ENCODE assay signal across 9 mouse cellular contexts in the genomic region with DNA sequence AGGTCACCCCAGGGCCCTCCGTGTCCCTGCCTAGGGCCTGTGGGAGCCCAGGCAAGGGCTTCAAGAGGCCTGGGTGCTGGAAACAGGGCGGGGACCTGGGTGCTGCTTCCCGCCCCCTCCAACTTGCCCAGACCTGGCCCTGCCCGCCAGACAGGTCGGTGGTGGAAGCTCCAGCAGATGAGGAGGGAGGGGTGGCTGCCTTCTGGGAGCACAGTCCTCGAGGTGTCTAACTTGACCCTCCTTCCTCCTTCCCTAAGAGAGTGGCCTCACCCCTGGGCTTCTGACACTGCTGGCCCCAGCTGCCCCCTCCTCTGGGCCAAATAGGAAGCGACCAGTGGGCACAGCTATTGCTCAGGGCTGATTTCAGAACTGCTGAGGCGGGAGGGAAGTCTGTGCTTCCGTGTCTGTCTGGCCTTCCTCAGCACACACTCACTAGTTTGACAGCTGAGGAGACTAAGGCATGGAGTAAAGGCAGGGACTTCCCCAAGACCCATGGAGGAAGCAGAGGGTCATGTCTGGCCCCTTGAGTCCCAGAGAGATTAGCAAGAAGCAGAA. TPM values are rescaled to one million over a fixed set of nuclear protein-coding genes. Genes with fewer than 3 reads are reported as not detected.
A peak's percentile ranks its signal among the peaks of the same experiment; 100 is the strongest.
DNase-seq lines count a peak whose midpoint lies in the region; ATAC-seq and TF ChIP-seq lines count a peak whose summit lies in the region.
"Had no signal": no experiment of that assay in that cellular context is flagged by ENCODE, and none has a peak within 500 bp of the region (broad histone marks: within the 10 kb centered on the region; RNA-seq: fewer than 3 reads in every experiment).

A gene (minus strand): TSS at position 175 of the 555 bp plus-strand sequence.

- TF ChIP-seq POLR2A in MEL (IDR thresholded peaks at IDR 0.05; ENCODE audit: control insufficient read depth in 1 of 2, insufficient read depth in 1 of 2, low read depth in 1 of 2, low read length in 2 of 2, poor library complexity in 1 of 2): peak; percentile 35 to 40; a peak in 1 of 4 replicates

- no peak within 1 kb of the TSS for H3K4me2 ChIP-seq in hindbrain, embryonic 14.5 days (replicated peaks)
- no peak within 1 kb of the TSS for H3K4me2 ChIP-seq in hindbrain, embryonic 11.5 days (replicated peaks; ENCODE audit: low read depth, low read length)
- 0 out of 2 replicates have a peak within 1 kb of the TSS, but pooled peaks have one; percentile 2 for H3K4me2 ChIP-seq in hindbrain, postnatal 0 days (ENCODE audit: low read depth, low read length)

- H3K4me1 ChIP-seq in hindbrain, embryonic 14.5 days (replicated peaks; ENCODE audit: control insufficient read depth, insufficient read depth, low read length): no peaks in the 10 kb centered on the region
- H3K4me1 ChIP-seq in hindbrain, embryonic 11.5 days (replicated peaks; ENCODE audit: control insufficient read depth, insufficient read depth, low read length): 0 out of 2 replicates have a peak, but pooled peaks cover 2% of the 10 kb centered on the region
- peaks cover 4 to 27% of the 10 kb centered on the region in 2 experiments for H3K4me1 ChIP-seq in MEL (ENCODE audit: control insufficient read depth in 1 of 2, insufficient read depth in 2 of 2, low read length in 2 of 2)
- no peaks in the 10 kb centered on the region for H3K4me1 ChIP-seq in hindbrain, postnatal 0 days (ENCODE audit: insufficient read depth, low read length)

- no peak for TF ChIP-seq EP300 in MEL (IDR thresholded peaks at IDR 0.05; ENCODE audit: low read depth in 1 of 2, low read length in 2 of 2)

- TF ChIP-seq CTCF in MEL (IDR thresholded peaks at IDR 0.05 in 2 of 3, conservative IDR thresholded peaks at IDR 0.05 in 1 of 3; ENCODE audit: control insufficient read depth in 1 of 3, insufficient read depth in 1 of 3, low read depth in 2 of 3, low read length in 3 of 3, poor library complexity in 1 of 3, severe bottlenecking in 1 of 3): 0 out of 6 replicates have a peak, but pooled peaks of 1 of the 3 experiments have one; percentile 5
- no peak for TF ChIP-seq CTCF in hindbrain, postnatal 0 days (IDR thresholded peaks at IDR 0.05; ENCODE audit: low read depth)

- peaks cover 6% of the 10 kb centered on the region; the same call in 1 of the 2 replicates for H3K36me3 ChIP-seq in hindbrain, embryonic 14.5 days (replicated peaks; ENCODE audit: control insufficient read depth, insufficient read depth)
- no peaks in the 10 kb centered on the region for H3K36me3 ChIP-seq in hindbrain, embryonic 11.5 days (ENCODE audit: control insufficient read depth, insufficient read depth, low read length)
- peaks cover 0 to 13% of the 10 kb centered on the region in 2 experiments; a peak in 2 of 4 replicates for H3K36me3 ChIP-seq in MEL (ENCODE audit: control insufficient read depth in 1 of 2, insufficient read depth in 2 of 2, low read length in 2 of 2)
- peaks cover 7% of the 10 kb centered on the region; the same call in 1 of the 2 replicates for H3K36me3 ChIP-seq in hindbrain, postnatal 0 days (ENCODE audit: insufficient read depth, low read length)

- peaks cover 11% of the 10 kb centered on the region for H3K79me2 ChIP-seq in MEL (ENCODE audit: control insufficient read depth, insufficient read depth, low read length, poor library complexity)

- H3K27ac ChIP-seq in hindbrain, embryonic 14.5 days: no peak within 1 kb of the TSS
- no peak within 1 kb of the TSS for H3K27ac ChIP-seq in hindbrain, embryonic 11.5 days (ENCODE audit: low read depth, low read length)
- peak within 1 kb of the TSS; percentile 96 for H3K27ac ChIP-seq in MEL (ENCODE audit: control insufficient read depth, low read depth, low read length)
- H3K27ac ChIP-seq in hindbrain, postnatal 0 days: no peak within 1 kb of the TSS

- WGBS in hindbrain, embryonic 14.5 days: 30% methylated on average over 9 of the region's 9 CpGs
- 21% methylated on average over 9 of the region's 9 CpGs for WGBS in hindbrain, embryonic 11.5 days
- 32% methylated on average over 9 of the region's 9 CpGs for WGBS in hindbrain, postnatal 0 days

- no peak for ATAC-seq in hindbrain, embryonic 14.5 days (ENCODE audit: low FRiP score)
- ATAC-seq in hindbrain, embryonic 11.5 days (ENCODE audit: low FRiP score): no peak
- peak; percentile 46; the same call in 1 of the 2 replicates for ATAC-seq in hindbrain, postnatal 0 days
- no peak for ATAC-seq in cerebellum, adult (ENCODE audit: insufficient number of reproducible peaks, low FRiP score, low TSS enrichment)

- no peaks in the 10 kb centered on the region for H3K9me3 ChIP-seq in hindbrain, embryonic 14.5 days (ENCODE audit: control insufficient read depth, low read length)
- no peaks in the 10 kb centered on the region for H3K9me3 ChIP-seq in hindbrain, embryonic 11.5 days (ENCODE audit: control insufficient read depth, low read length)
- no peaks in the 10 kb centered on the region for H3K9me3 ChIP-seq in MEL (replicated peaks; ENCODE audit: insufficient read depth, low read length)
- H3K9me3 ChIP-seq in hindbrain, postnatal 0 days (ENCODE audit: low read length): no peaks in the 10 kb centered on the region

- no peak for TF ChIP-seq RAD21 in MEL (IDR thresholded peaks at IDR 0.05; ENCODE audit: low read depth, low read length)

- no peak within 1 kb of the TSS for H3K4me3 ChIP-seq in hindbrain, embryonic 14.5 days (replicated peaks; ENCODE audit: low read length)
- no peak within 1 kb of the TSS for H3K4me3 ChIP-seq in hindbrain, embryonic 11.5 days (ENCODE audit: low read depth, low read length)
- H3K4me3 ChIP-seq in MEL (ENCODE audit: control insufficient read depth in 1 of 2, insufficient read depth in 1 of 2, low read depth in 2 of 2, low read length in 2 of 2): peak within 1 kb of the TSS; percentile 80 to 87
- H3K4me3 ChIP-seq in hindbrain, postnatal 0 days (ENCODE audit: low read length): no peak within 1 kb of the TSS
- H3K4me3 ChIP-seq: myocyte had no signal

- DNase-seq in hindbrain, embryonic 14.5 days (ENCODE audit: low spot score): no peak
- no peak for DNase-seq in hindbrain, embryonic 11.5 days (ENCODE audit: low spot score)
- DNase-seq in MEL (ENCODE audit: low read depth, low spot score): peak; percentile 82
- no peak for DNase-seq in hindbrain, postnatal 0 days (ENCODE audit: low spot score)
- peak; percentile 69 for DNase-seq in lung, postnatal 36 days
- DNase-seq in gastrocnemius, adult 18-20 months (ENCODE audit: low spot score): no peak
- no peak for DNase-seq in frontal cortex, adult 2 months (ENCODE audit: extremely low spot score in 1 of 2, low spot score in 1 of 2)

- 0 out of 2 replicates have a peak, but pooled peaks cover 6% of the 10 kb centered on the region for H3K27me3 ChIP-seq in hindbrain, embryonic 14.5 days (ENCODE audit: control insufficient read depth, insufficient read depth, low read length)
- H3K27me3 ChIP-seq in hindbrain, embryonic 11.5 days (ENCODE audit: control insufficient read depth, insufficient read depth, low read length): peaks cover 8% of the 10 kb centered on the region; the same call in 1 of the 2 replicates
- H3K27me3 ChIP-seq in MEL (ENCODE audit: control insufficient read depth in 1 of 2, insufficient read depth in 2 of 2, low read length in 2 of 2): no peaks in the 10 kb centered on the region
- no peaks in the 10 kb centered on the region for H3K27me3 ChIP-seq in hindbrain, postnatal 0 days (ENCODE audit: insufficient read depth, low read length)

- H3K9ac ChIP-seq in hindbrain, embryonic 14.5 days: 0 out of 2 replicates have a peak within 1 kb of the TSS, but pooled peaks have one; percentile 5
- no peak within 1 kb of the TSS for H3K9ac ChIP-seq in hindbrain, embryonic 11.5 days (ENCODE audit: low read depth, low read length)
- peak within 1 kb of the TSS; percentile 89 for H3K9ac ChIP-seq in MEL (ENCODE audit: control insufficient read depth, low read depth, low read length, poor library complexity, severe bottlenecking)
- no peak within 1 kb of the TSS for H3K9ac ChIP-seq in hindbrain, postnatal 0 days (replicated peaks; ENCODE audit: low read length)

TF ChIP-seq in MEL, 35 proteins besides CTCF, POLR2A, EP300 and RAD21 (continues in another document):
- TF ChIP-seq JUND (IDR thresholded peaks at IDR 0.05; ENCODE audit: low read depth, low read length): no peak
- no peak; the same call in 1 of the 2 replicates for TF ChIP-seq POLR2AphosphoS2 (IDR thresholded peaks at IDR 0.05; ENCODE audit: low read length)
- 0 out of 2 replicates have a peak, but pooled peaks have one; percentile 4 for TF ChIP-seq ETS1 (IDR thresholded peaks at IDR 0.05; ENCODE audit: low read depth, low read length)
- TF ChIP-seq ZC3H11A (IDR thresholded peaks at IDR 0.05; ENCODE audit: low read depth, low read length): no peak
- no peak for TF ChIP-seq MYC (IDR thresholded peaks at IDR 0.05; ENCODE audit: low read depth, low read length)
- TF ChIP-seq MAX (IDR thresholded peaks at IDR 0.05; ENCODE audit: low read length): no peak
- TF ChIP-seq ELF1 (IDR thresholded peaks at IDR 0.05; ENCODE audit: low read depth, low read length): peak; percentile 63; the same call in 1 of the 2 replicates
- TF ChIP-seq MXI1 (IDR thresholded peaks at IDR 0.05; ENCODE audit: low read depth, low read length): peak; percentile 46; the same call in 1 of the 2 replicates
- TF ChIP-seq NELFE (IDR thresholded peaks at IDR 0.05; ENCODE audit: low read depth, low read length): 0 out of 2 replicates have a peak, but pooled peaks have one; percentile 36
- TF ChIP-seq USF2 (IDR thresholded peaks at IDR 0.05; ENCODE audit: borderline replicate concordance in 1 of 2, insufficient read depth in 1 of 2, low read depth in 1 of 2, low read length in 2 of 2): no peak
- no peak for TF ChIP-seq TCF12 (IDR thresholded peaks at IDR 0.05; ENCODE audit: low read depth, low read length)
- peak; percentile 73; the same call in 1 of the 2 replicates for TF ChIP-seq UBTF (IDR thresholded peaks at IDR 0.05; ENCODE audit: borderline replicate concordance, insufficient read depth, low read depth, low read length)
- no peak for TF ChIP-seq RCOR1 (IDR thresholded peaks at IDR 0.05; ENCODE audit: low read depth, low read length)
- TF ChIP-seq SIN3A (IDR thresholded peaks at IDR 0.05; ENCODE audit: low read length): peak; percentile 22; the same call in 1 of the 2 replicates
- no peak for TF ChIP-seq USF1 (IDR thresholded peaks at IDR 0.05; ENCODE audit: low read depth, low read length)

RNA-seq across cellular contexts. Expression of the gene that starts here (rescaled TPM):
- 1.1 and 1.2 TPM in 2 replicates for polyA plus RNA-seq in hindbrain, embryonic 14.5 days (2014; fragmentation: Nextera tagmentation; extraction: Ambion mirVana)
- polyA plus RNA-seq in hindbrain, embryonic 11.5 days (2014; fragmentation: Nextera tagmentation; extraction: Ambion mirVana): 0.56 and 0.66 TPM in 2 replicates
- total RNA-seq in MEL (2012; rRNA removed): 28.2 and 33.0 TPM in 2 replicates
- polyA plus RNA-seq in MEL (2012; ENCODE audit: insufficient read depth in 1 of 2, insufficient read length in 2 of 2, low read depth in 1 of 2, low replicate concordance in 2 of 2, missing spikeins in 1 of 2): 100 to 1,000 TPM in 1 of 2 experiments, 10 to 100 TPM in 1; 23.0 to 142 TPM
- 2.5 and 9.8 TPM in 2 replicates for total RNA-seq in hindbrain, postnatal 0 days (2014; rRNA removed)
- polyA plus RNA-seq in hindbrain, postnatal 0 days (2015; fragmentation: Nextera tagmentation; extraction: Ambion mirVana): 1.2 and 1.9 TPM in 2 replicates
- total RNA-seq in gastrocnemius, adult 18-20 months (2021): under 1 TPM; 0.53 to 0.57 TPM
- polyA plus RNA-seq in frontal cortex, adult 2 months (2012; rRNA removed): 2.9 and 3.7 TPM in 2 replicates
- polyA plus RNA-seq: myocyte had no signal

Comparison
In these comparisons a context has a peak if more than half of its experiments do, and no peak if none do; other contexts are left out.
1. H3K9ac ChIP-seq: peak in hindbrain, embryonic 14.5 days (single experiment) and MEL (single experiment); none in hindbrain, embryonic 11.5 days (single experiment) and hindbrain, postnatal 0 days (single experiment).
2. DNase-seq: peak in MEL (single experiment) and lung, postnatal 36 days (single experiment); none in hindbrain, embryonic 14.5 days (single experiment), hindbrain, embryonic 11.5 days (single experiment), hindbrain, postnatal 0 days (single experiment), gastrocnemius, adult 18-20 months (single experiment) and frontal cortex, adult 2 months (0 of 2).
3. H3K4me3 ChIP-seq: peak in MEL (2 of 2); none in hindbrain, embryonic 14.5 days (single experiment), hindbrain, embryonic 11.5 days (single experiment) and hindbrain, postnatal 0 days (single experiment).